Mouse (Mus musculus) fat pad, adult 2 months (tissue): ENCODE data around the gene Hnrnpc.

Experiments used
- DNase-seq: peaks from one replicate; pipeline ENCODE4 v3.0.0-alpha.2; 2011; ENCODE audit warnings: low read depth, low spot score; ENCODE audit errors: extremely low read depth

Gene Hnrnpc

GRCm38 (mm10) chr14:52103856-52104676 is at the start of gene Hnrnpc:
Gene Hnrnpc (minus strand): TSS chr14:52104028.
- peak; percentile 100 for DNase-seq

DNA sequence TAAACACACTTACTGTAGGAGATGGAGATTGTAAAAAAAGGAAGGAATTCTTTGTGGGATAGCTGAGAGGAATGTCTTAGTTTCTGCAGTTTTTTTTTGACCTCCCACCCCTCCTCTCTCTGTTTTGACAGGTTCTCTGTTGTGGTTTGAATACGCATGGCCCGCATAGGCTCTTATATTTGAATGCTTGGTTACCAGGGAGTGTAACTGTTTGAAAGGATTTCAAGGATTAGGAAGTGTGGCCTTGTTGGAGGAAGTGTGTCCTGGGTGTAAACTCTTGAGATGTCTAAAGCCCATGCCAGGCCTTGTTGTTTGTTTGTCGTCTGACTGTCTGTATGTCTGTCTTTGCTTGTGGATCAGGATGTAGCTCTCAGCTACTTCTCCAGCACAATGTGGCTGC is 48.8 kb upstream of the Hnrnpc start:
- DNase-seq, result no peak

GRCm38 (mm10) chr14:52152179-52152578 is 48.4 kb upstream of the Hnrnpc start:
- DNase-seq, result no peak

- no peak for DNase-seq
Observed at GRCm38 (mm10) chr14:52149888-52150287, 46.1 kb upstream of the Hnrnpc start.

DNA sequence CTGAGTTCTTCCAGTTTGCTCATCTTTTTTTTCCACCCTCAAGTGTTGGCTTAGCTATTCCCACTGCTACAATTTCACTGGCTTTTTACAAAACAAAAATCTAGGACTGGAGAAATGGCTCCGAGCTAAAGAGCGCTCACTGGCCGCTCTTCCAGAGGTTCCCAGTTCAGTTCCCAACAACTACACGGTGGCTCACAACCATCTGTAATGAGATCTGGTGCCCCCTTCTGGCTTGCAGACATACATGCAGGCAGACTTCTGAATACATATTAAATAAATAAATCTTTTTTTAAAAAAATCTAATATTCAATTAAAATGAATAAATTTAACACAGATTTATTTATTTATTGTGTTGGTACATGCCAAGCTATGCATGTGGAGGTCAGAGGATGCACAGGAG is 42.7 kb upstream of the Hnrnpc start:
- no peak for DNase-seq

- no peak for DNase-seq
Observed at GRCm38 (mm10) chr14:52144165-52144564, 40.3 kb upstream of the Hnrnpc start.

DNA sequence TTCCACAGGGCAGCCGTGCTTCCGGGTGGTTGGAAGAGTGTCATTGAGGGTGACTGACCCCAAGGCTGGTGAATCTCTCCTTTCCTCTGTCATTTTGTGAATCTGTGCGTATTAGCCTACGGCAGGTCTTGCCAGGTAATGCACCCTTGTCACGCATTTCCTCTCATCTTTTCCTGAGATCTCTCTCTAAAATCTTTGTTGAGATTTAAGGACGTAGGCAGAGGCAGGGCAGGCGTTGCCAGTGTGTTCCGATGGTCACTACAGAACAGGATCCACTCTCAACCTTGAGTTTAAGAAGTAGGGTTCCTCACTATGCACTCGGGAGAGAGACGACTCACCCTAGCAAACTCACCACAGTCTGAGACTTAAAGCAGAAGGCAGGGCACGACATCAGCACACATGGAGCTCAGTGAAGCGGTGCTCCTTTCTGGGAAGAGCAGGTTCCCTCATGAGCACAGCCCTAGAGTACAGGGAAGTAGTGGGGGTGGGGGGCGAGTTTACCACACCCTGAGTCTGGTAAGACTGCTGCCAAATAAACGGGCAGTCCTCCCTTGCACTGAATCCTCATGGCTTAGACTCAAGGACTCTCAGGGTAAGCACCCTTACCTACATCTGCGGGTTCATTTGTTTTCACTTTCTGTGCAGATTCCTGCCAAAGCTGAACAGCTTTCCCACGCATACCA is 37.8 kb upstream of the Hnrnpc start:
- no peak for DNase-seq

DNA sequence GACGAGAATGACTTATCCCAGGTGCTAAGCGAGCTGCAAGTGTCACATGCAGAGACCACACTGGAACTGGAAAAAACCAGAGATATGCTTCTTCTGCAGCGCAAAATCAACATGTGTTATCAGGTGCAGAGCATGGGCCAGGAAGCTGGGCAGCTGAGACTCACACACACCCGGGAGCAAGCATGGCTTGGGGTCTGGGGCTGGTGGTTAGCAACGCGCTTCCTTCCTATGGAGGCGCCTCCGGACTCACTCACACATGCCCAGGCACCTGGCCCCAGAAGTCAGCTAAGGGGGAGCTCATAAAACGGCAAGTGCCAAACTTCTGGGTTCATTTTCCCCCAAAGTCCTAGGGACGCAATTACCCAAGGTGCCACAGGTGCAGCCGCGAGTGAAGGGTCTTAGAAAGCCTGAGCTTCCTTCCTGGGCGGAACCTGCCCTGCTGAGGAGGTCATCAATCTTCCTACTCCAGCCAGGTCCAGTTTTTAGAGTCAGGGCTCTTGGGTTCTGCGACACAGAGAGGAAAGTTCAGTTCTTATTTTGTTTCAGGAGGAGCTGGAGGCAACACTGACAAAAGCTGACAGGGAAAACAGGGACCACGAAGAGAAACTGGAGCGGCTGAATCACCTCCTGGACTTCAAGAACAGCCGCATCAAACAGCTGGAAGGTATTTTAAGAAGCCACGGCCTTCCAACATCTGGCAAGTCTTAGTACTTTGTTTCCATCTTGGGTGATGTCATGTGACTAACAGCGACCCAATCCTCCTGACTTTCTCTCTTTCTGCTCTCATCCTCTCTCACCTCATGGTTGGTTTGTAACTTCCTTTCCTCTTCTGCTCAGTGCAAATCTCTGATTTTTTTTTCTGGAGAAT is 37.0 kb upstream of the Hnrnpc start:
- no peak for DNase-seq

DNA sequence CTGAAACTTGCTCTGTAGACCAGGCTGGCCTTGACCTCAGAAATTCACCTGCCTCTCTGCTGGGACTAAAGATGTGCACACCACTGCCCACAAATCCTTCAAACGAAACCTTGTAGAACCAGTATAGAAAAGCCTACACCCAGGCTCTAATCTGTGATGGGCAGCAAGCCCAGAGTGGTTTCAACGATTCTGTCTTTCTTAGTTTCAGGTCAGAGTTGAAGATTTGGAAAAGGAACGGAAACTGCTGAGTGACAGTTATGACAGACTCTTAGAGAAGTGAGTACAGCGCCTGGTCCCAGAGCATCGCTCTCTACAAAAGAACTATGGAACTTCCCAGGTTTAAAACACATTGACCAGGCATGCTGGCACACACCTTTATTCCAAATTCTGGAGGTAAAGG is 29.8 kb upstream of the Hnrnpc start:
- DNase-seq, result peak; percentile 57

GRCm38 (mm10) chr14:52124636-52125035 is 20.8 kb upstream of the Hnrnpc start:
- no peak for DNase-seq

DNA sequence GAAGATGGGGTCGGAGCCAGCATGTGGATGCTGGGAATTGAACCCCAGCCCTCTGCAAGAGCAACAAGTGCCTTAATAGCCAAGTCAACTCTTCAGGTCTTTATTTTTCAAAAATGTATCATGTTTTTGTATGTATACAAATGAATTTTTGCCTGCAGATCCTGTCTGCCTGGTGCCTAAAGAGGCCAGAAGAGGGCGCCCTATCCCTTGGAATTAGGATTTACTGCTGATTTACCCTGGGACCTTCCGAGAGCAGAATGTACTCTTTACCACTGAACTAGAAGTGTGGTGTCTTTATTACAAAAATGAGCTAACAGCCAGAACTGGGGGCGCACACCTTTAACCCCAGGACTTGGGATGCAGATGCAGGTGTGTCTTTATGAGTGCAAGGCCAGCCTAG is 20.1 kb upstream of the Hnrnpc start:
- no peak for DNase-seq

DNA sequence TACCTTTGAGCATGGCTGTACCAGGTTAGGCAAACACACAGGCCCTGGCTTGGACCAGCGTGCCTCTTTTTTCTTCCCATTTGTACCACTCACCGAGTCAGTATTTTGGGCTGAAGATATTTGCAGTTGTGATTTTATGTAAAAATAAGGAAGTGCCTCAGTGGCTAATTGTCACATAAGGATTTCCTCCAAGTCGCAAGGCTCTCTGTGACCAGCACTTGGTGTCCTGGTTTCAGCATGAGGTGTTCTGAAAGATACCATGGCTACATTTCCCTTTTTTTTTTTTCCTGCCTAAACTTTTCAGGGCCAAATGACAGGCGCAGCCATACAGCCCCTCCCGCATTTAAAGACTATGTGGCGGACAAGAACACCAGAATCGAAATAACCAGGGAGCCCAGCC is 16.3 kb upstream of the Hnrnpc start:
- no peak for DNase-seq

DNA sequence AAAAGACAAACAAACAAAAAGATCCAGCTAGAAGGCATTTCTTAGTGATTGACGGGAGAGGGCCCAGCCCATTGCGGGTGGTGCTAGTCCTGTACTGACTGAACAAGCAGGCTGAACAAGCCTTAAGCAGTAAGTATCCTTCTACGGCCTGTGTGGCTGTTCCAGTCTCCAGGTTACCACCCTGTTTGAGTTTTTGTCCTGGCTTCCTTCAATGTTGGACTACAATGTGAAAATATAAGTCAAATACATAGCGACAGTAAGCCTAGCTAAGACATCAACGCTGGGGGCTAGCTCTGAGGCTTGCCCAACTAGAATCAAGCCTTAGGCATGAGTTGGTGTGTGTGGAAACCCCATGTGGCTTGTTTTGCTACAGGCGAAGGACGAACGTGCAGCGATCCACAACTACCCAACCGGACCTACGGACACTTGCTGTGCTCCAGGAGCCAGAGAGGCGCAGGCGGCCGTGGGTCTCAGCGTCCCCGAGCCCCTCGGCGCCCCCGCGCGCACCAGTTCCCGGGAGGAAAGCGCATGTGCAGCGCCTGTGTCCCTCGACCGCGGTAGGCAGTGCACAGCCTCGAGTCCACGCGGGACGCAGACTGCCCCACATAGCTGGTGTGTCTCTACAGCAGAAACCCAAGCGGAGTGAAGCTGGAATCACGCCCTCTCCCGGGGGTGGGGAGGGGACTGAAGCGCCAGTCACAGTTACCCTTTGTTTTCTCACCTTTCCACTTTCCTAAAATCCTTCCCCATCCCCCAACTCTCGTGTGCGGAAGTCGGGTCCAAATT is 15.2 kb upstream of the Hnrnpc start:
- no peak for DNase-seq

- DNase-seq, result no peak
Observed at GRCm38 (mm10) chr14:52118456-52118822, 14.6 kb upstream of the Hnrnpc start.

DNA sequence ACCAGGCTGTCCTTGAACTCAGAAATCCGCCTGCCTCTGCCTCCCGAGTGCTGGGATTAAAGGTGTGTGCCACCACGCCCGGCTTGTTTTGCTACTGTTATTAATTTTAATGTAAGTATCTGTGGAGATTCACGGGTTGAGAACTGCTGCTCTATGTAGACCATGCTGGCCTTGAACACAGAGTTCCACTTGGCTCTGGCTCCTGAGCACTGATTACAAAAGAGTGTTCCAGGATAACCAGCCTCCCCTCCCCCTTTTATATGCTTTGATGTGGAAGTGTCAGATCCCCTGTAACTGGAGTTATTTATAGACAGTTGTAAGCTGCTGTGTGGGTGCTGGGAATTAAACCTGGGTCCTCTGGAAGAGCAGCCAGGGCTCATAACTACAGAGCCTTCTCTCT is 13.4 kb upstream of the Hnrnpc start:
- DNase-seq, result no peak

GRCm38 (mm10) chr14:52114101-52114500 is 10.3 kb upstream of the Hnrnpc start:
- DNase-seq, result no peak

GRCm38 (mm10) chr14:52110346-52110745 is 6.5 kb upstream of the Hnrnpc start, which contains the start of gene Rpgrip1:
Gene Rpgrip1 (plus strand): TSS chr14:52110704.
- DNase-seq, result no peak

DNA sequence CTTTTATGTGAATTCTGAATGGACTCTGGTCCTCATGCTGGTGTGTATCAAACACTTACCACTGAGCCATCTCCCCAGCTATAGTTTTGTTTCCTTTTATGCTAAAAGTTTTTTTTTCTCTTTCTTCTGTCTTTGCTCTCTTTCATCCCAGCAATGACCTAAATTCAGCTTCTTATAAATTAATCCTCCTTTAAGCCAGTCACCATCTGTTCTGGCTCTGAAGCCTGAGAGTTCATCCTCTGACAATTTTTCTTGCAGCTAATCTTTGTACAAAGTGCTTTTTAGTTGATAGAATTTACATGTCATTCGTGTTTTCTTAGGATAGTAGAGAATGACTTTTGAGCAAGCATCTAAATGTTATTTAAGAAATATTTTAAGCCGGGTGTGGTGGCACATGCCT is 4.2 kb upstream of the Hnrnpc start:
- no peak for DNase-seq

- peak; percentile 97 for DNase-seq
Observed at GRCm38 (mm10) chr14:52106741-52107140, 2.9 kb upstream of the Hnrnpc start.

GRCm38 (mm10) chr14:52105308-52105707 is 1.5 kb upstream of the Hnrnpc start:
- no peak for DNase-seq
